Mouse (Mus musculus) adrenal gland, adult 18-20 months (tissue): Measurements from ENCODE around the gene Gm4027. TPM values are rescaled to one million over a fixed set of nuclear protein-coding genes. Genes with fewer than 3 reads are reported as not detected.
"Not testable (repeated sequence)": the region's sequence is repeated elsewhere in the genome, so short reads cannot be mapped to it uniquely, and the experiment has no call there.

Source experiments
- DNase-seq, 2 experiments: peaks; one replicate each; pipeline ENCODE4 v3.0.0; 2021 to 2022; ENCODE audit warnings: low spot score in 2 of 2
- long read RNA-seq, 2 experiments: library from polyadenylated mRNA; stranded (forward); transcript quantifications; one replicate each; pipeline ENCODE4 v2.0.0; 2021
- total RNA-seq, 2 experiments: library from RNA; stranded (reverse); gene quantifications; 1 replicate in 1 of 2; 2 replicates in 1 of 2; pipeline ENCODE4 v1.2.3; 2021

The Gm4027 gene
- total RNA-seq: not detected
- long read RNA-seq, experiment 1: 0 reads
- long read RNA-seq, experiment 2: 0 reads

DNA sequence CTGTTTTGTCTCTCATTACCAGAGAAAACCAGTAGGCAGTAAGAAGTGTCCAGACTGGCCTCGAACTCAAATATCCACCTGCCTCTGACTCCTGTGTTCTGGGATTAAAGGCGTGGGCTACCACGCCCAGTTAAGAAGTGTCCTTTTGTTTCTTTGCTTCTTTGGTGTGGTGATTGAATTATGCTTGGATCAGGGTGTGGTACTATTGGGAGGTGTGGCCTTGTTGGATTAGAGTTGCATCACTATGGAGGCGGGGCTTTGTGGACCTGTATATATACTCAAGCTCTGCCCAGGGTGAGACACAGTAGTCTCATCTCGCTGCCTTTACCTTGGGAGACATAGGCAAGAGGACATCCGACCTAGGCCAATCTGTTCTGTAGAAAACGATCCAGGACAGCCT is at the start of gene Gm4027:
Gene Gm4027 (plus strand): TSS at position 301 of the 400 bp plus-strand sequence.
- DNase-seq: not testable (repeated sequence)

DNA sequence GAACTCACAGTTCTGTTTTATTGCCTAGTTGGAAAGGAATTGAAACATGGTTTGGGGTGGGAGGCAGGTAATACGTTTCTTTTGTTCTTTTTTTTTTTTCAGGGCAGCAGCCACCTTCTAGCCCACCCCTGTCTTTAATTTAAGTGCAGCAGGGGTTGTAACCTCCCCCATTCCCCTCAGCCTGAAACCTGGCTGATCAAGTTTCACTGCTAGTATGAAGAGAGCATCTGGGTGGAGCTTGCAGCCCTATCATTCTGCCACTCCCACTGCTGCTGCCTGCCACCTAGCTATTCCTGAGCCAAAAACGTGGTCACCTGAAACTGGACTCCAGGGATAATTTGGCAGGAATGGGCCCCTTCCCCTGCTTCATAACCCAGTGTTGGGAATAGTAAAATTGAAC is 17.3 kb upstream of the Gm4027 start:
- DNase-seq: not testable (repeated sequence)

GRCm38 (mm10) chr12:87602388-87602787 is 16.3 kb upstream of the Gm4027 start, which contains the start of gene Oog1:
Gene Oog1 (plus strand): TSS chr12:87602688.
- DNase-seq: not testable (repeated sequence)

- not testable (repeated sequence) for DNase-seq
These were observed 25.9 kb downstream of the Gm4027 start, which contains the start of gene Gm16381 for GRCm38 (mm10) chr12:87644520-87644919. Gene Gm16381 (minus strand): TSS chr12:87644620.

DNA sequence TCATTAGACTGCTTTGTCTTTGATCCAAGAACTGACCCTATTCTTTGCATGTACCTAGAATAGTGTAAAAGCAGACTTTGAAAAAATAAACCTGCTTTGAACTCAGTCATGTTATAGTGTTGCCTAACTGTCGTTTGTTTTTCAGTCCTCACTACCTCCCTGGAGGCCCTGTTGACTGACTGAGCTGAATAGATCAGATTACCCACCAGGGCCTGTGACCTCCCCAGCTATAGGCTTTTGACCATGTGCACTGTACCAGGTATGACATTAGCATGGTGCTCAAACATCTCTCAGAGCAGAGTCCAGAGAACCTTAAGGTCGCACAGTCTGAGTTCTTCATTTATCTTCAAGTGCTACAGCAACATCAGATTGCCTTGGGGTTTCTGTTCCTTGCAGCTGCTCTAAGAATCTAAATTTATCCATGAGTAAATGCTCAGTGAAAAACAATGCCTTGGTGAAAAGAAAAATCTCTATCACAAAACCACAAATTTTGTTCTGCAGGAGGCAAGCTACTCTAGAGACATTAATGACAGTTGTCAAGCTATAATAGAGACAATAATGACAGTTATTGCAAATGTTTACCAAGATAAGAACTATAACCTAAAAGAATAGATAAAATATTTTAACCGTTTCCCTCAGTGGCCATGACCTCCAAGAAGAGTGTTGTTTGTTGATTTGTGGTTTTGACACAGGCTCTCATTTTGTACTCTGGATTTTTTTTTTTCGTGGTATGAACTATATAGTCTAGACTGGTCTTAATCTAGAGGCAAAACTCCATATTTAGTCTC is 34.4 kb downstream of the Gm4027 start:
- DNase-seq: not testable (repeated sequence)

Other genes starting within 250 kb of the Gm4027 start
- gene Sptlc2, start 230.5 kb upstream of the Gm4027 start, total RNA-seq: 100 to 1,000 TPM; 124 to 260 TPM
- gene Slirp, start 175.0 kb upstream of the Gm4027 start, total RNA-seq: 100 to 1,000 TPM; 163 to 186 TPM
- gene Alkbh1, start 174.9 kb upstream of the Gm4027 start, total RNA-seq: 10 to 100 TPM; 24.9 to 25.1 TPM
- gene Snw1, start 146.6 kb upstream of the Gm4027 start, total RNA-seq: 10 to 100 TPM; 64.8 to 70.6 TPM
- not detected for gene Gm5788, start 124.1 kb upstream of the Gm4027 start, total RNA-seq
- not detected for gene Gm8300, start 104.6 kb upstream of the Gm4027 start, total RNA-seq
- gene Oog1, start 16.2 kb upstream of the Gm4027 start, total RNA-seq: not detected
- not detected for gene Gm16381, start 25.8 kb downstream of the Gm4027 start, total RNA-seq
- not detected for gene Gm21319, start 156.9 kb downstream of the Gm4027 start, total RNA-seq
- not detected for gene Gm21936, start 176.6 kb downstream of the Gm4027 start, total RNA-seq
- gene BB287469, start 197.7 kb downstream of the Gm4027 start, total RNA-seq: not detected
- not detected for gene Gm2001, start 223.5 kb downstream of the Gm4027 start, total RNA-seq